Mouse (Mus musculus) hindbrain, embryonic 14.5 days (tissue): Measurements from ENCODE around the gene Mgat4a. TPM values are rescaled to one million over a fixed set of nuclear protein-coding genes. Genes with fewer than 3 reads are reported as not detected.

ENCODE experiments used
- ATAC-seq: fragments of 200-750 bp; cut with Nextera tagmentation; 2 replicates; pipeline ENCODE4 v1.8.0; 2017; ENCODE audit warnings: moderate number of reproducible peaks, mild to moderate bottlenecking, moderate TSS enrichment, moderate library complexity; ENCODE audit not compliant: low FRiP score
- DNase-seq: peaks from one replicate; pipeline ENCODE4 v3.0.0-alpha.2; 2015; ENCODE audit warnings: low spot score
- H3K27ac ChIP-seq: fragments of 300-500 bp; sonication (generic); 2 replicates; pipeline ENCODE4 v1.5.1; 2014; ENCODE audit warnings: mild to moderate bottlenecking, moderate library complexity
- H3K27me3 ChIP-seq: fragments of 300-500 bp; sonication (generic); 2 replicates; pipeline ENCODE4 v1.6.1; 2014; ENCODE audit warnings: mild to moderate bottlenecking, low read length, mixed read lengths; ENCODE audit not compliant: control insufficient read depth, insufficient read depth
- H3K36me3 ChIP-seq: fragments of 300-500 bp; sonication (generic); replicated peaks from 2 replicates; pipeline ENCODE4 v1.6.1; 2014; ENCODE audit not compliant: control insufficient read depth, insufficient read depth
- H3K4me1 ChIP-seq: fragments of 300-500 bp; sonication (generic); replicated peaks from 2 replicates; pipeline ENCODE4 v1.6.1; 2014; ENCODE audit warnings: antibody characterized with exemption, low read length, mixed read lengths; ENCODE audit not compliant: control insufficient read depth, insufficient read depth
- H3K4me2 ChIP-seq: fragments of 300-500 bp; sonication (generic); replicated peaks from 2 replicates; pipeline ENCODE4 v1.6.1; 2014; ENCODE audit warnings: mild to moderate bottlenecking, moderate library complexity
- H3K4me3 ChIP-seq: fragments of 300-500 bp; sonication (generic); replicated peaks from 2 replicates; pipeline ENCODE4 v1.5.1; 2014; ENCODE audit warnings: mild to moderate bottlenecking, low read length
- H3K9ac ChIP-seq: fragments of 300-500 bp; sonication (generic); 2 replicates; pipeline ENCODE4 v1.6.1; 2014
- H3K9me3 ChIP-seq: fragments of 300-500 bp; sonication (generic); 2 replicates; pipeline ENCODE4 v1.6.1; 2016; ENCODE audit warnings: low read length; ENCODE audit not compliant: control insufficient read depth
- WGBS: fragments of 180-500 bp; shearing (Covaris S2); extraction: QIAGEN DNeasy Blood & Tissue Kit; methylation state at CpG from one replicate; pipeline ENCODE4 v1.1.7; 2014; 5-methylcytosine and 5-hydroxymethylcytosine counted together
- polyA plus RNA-seq: library from polyadenylated mRNA; unstranded; fragments of >200 nt; fragmentation: Nextera tagmentation; extraction: Ambion mirVana; gene quantifications from 2 replicates; pipeline ENCODE4 v1.2.1, GENCODE M21; 2014

The Mgat4a gene
- polyA plus RNA-seq, 1 experiment from 2014 or later, result 11.0 TPM

- peaks cover 10% of the 10 kb centered on the region for H3K36me3 ChIP-seq
- no peak overlapping the region for H3K27ac ChIP-seq
- H3K4me2 ChIP-seq, result no peak overlapping the region
- H3K4me1 ChIP-seq, result no peaks in the 10 kb centered on the region
- H3K4me3 ChIP-seq, result no peak overlapping the region
- no peak overlapping the region for H3K9ac ChIP-seq
- no peaks in the 10 kb centered on the region for H3K9me3 ChIP-seq
- ATAC-seq (no peak), DNase-seq (no peak)
- peaks cover 26% of the 10 kb centered on the region for H3K27me3 ChIP-seq
- WGBS, result 81% methylated on average over 7 of the region's 7 CpGs
Observed at GRCm38 (mm10) chr1:37491672-37492071, 49.1 kb downstream of the Mgat4a start.

GRCm38 (mm10) chr1:37490691-37491212 lies 50.1 kb downstream of the Mgat4a start:
- H3K4me1 ChIP-seq, result no peaks in the 10 kb centered on the region
- H3K27me3 ChIP-seq, result peaks cover 17% of the 10 kb centered on the region
- no peak overlapping the region for H3K4me3 ChIP-seq
- no peaks in the 10 kb centered on the region for H3K9me3 ChIP-seq
- WGBS, result 89% methylated on average over 5 of the region's 5 CpGs
- no peak for ATAC-seq
- no peak for DNase-seq
- no peak overlapping the region for H3K27ac ChIP-seq
- no peak overlapping the region for H3K4me2 ChIP-seq
- no peak overlapping the region for H3K9ac ChIP-seq
- H3K36me3 ChIP-seq, result peaks cover 10% of the 10 kb centered on the region

GRCm38 (mm10) chr1:37488531-37488930 lies 52.3 kb downstream of the Mgat4a start:
- no peak overlapping the region for H3K4me3 ChIP-seq
- no peaks in the 10 kb centered on the region for H3K4me1 ChIP-seq
- ATAC-seq, result no peak
- H3K27ac ChIP-seq, result no peak overlapping the region
- H3K36me3 ChIP-seq, result peaks cover 10% of the 10 kb centered on the region
- DNase-seq, result no peak
- H3K27me3 ChIP-seq, result 0 out of 2 replicates have a peak, but pooled peaks cover 3% of the 10 kb centered on the region
- WGBS, result 87% methylated on average over 12 of the region's 12 CpGs
- no peak overlapping the region for H3K4me2 ChIP-seq
- no peaks in the 10 kb centered on the region for H3K9me3 ChIP-seq
- no peak overlapping the region for H3K9ac ChIP-seq

GRCm38 (mm10) chr1:37486994-37487393 lies 53.8 kb downstream of the Mgat4a start:
- no peak overlapping the region for H3K4me3 ChIP-seq
- H3K4me2 ChIP-seq, result no peak overlapping the region
- H3K9ac ChIP-seq, result no peak overlapping the region
- H3K4me1 ChIP-seq, result no peaks in the 10 kb centered on the region
- DNase-seq (no peak), ATAC-seq (no peak)
- no peaks in the 10 kb centered on the region for H3K9me3 ChIP-seq
- H3K36me3 ChIP-seq, result peaks cover 10% of the 10 kb centered on the region
- no peak overlapping the region for H3K27ac ChIP-seq
- H3K27me3 ChIP-seq, result 0 out of 2 replicates have a peak, but pooled peaks cover 3% of the 10 kb centered on the region
- 87% methylated on average over 3 of the region's 3 CpGs for WGBS

GRCm38 (mm10) chr1:37486439-37486838 lies 54.4 kb downstream of the Mgat4a start:
- Histone ChIP-seq H3K4me3 (no peak overlapping the region), H3K9me3 (no peaks in the 10 kb centered on the region), H3K4me2 (no peak overlapping the region), H3K9ac (no peak overlapping the region), H3K36me3 (peaks cover 10% of the 10 kb centered on the region), H3K27me3 (0 out of 2 replicates have a peak, but pooled peaks cover 3% of the 10 kb centered on the region), H3K27ac (no peak overlapping the region), H3K4me1 (no peaks in the 10 kb centered on the region)
- WGBS, result 92% methylated on average over 1 of the region's 1 CpGs
- DNase-seq (no peak), ATAC-seq (no peak)

- ATAC-seq (no peak), DNase-seq (no peak)
- Histone ChIP-seq H3K27me3 (no peaks in the 10 kb centered on the region), H3K36me3 (peaks cover 10% of the 10 kb centered on the region), H3K27ac (no peak overlapping the region), H3K4me3 (no peak overlapping the region), H3K9ac (no peak overlapping the region), H3K4me1 (no peaks in the 10 kb centered on the region), H3K9me3 (no peaks in the 10 kb centered on the region), H3K4me2 (no peak overlapping the region)
- 87% methylated on average over 4 of the region's 4 CpGs for WGBS
Observed at GRCm38 (mm10) chr1:37484612-37485011, 56.2 kb downstream of the Mgat4a start.

GRCm38 (mm10) chr1:37481331-37481730 lies 59.5 kb downstream of the Mgat4a start:
- H3K9me3 ChIP-seq, result no peaks in the 10 kb centered on the region

GRCm38 (mm10) chr1:37480731-37481130 lies 60.1 kb downstream of the Mgat4a start:
- 89% methylated on average over 6 of the region's 6 CpGs for WGBS
- no peaks in the 10 kb centered on the region for H3K4me1 ChIP-seq
- no peaks in the 10 kb centered on the region for H3K27me3 ChIP-seq
- H3K36me3 ChIP-seq, result no peaks in the 10 kb centered on the region
- DNase-seq, result no peak
- no peak overlapping the region for H3K4me2 ChIP-seq
- no peaks in the 10 kb centered on the region for H3K9me3 ChIP-seq
- H3K27ac ChIP-seq, result no peak overlapping the region
- H3K4me3 ChIP-seq, result no peak overlapping the region
- H3K9ac ChIP-seq, result no peak overlapping the region
- ATAC-seq, result no peak

More at GRCm38 (mm10) chr1:37481331-37481730, 59.5 kb downstream of the Mgat4a start:
- Histone ChIP-seq H3K9ac (no peak overlapping the region), H3K4me1 (no peaks in the 10 kb centered on the region), H3K4me3 (no peak overlapping the region), H3K4me2 (no peak overlapping the region), H3K27me3 (no peaks in the 10 kb centered on the region), H3K27ac (no peak overlapping the region), H3K36me3 (no peaks in the 10 kb centered on the region)
- no peak for ATAC-seq
- 95% methylated on average over 2 of the region's 2 CpGs for WGBS
- DNase-seq, result no peak

GRCm38 (mm10) chr1:37479759-37480158 lies 61.1 kb downstream of the Mgat4a start:
- Histone ChIP-seq H3K4me1 (no peaks in the 10 kb centered on the region), H3K9me3 (no peaks in the 10 kb centered on the region), H3K4me3 (no peak overlapping the region), H3K4me2 (no peak overlapping the region), H3K9ac (no peak overlapping the region), H3K27ac (no peak overlapping the region), H3K27me3 (no peaks in the 10 kb centered on the region), H3K36me3 (no peaks in the 10 kb centered on the region)
- no peak for DNase-seq
- 89% methylated on average over 8 of the region's 8 CpGs for WGBS
- ATAC-seq, result no peak

GRCm38 (mm10) chr1:37479074-37479473 lies 61.7 kb downstream of the Mgat4a start:
- Histone ChIP-seq H3K4me2 (no peak overlapping the region), H3K4me1 (no peaks in the 10 kb centered on the region), H3K36me3 (no peaks in the 10 kb centered on the region), H3K27ac (no peak overlapping the region), H3K9ac (no peak overlapping the region), H3K9me3 (no peaks in the 10 kb centered on the region), H3K27me3 (no peaks in the 10 kb centered on the region), H3K4me3 (no peak overlapping the region)
- WGBS, result 71% methylated on average over 9 of the region's 9 CpGs
- ATAC-seq (no peak), DNase-seq (no peak)
